Mouse (Mus musculus) liver, embryonic 13.5 days (tissue): ENCODE results near the gene 9230102O04Rik. TPM values are rescaled to one million over a fixed set of nuclear protein-coding genes. Genes with fewer than 3 reads are reported as not detected.
A peak's percentile ranks its signal among the peaks of the same experiment; 100 is the strongest.

Source experiments
- ATAC-seq: fragments of 200-750 bp; cut with Nextera tagmentation; 2 replicates; pipeline ENCODE4 v1.8.0; 2017; ENCODE audit warnings: low read depth, mild to moderate bottlenecking, moderate number of reproducible peaks, moderate library complexity
- DNase-seq: peaks from one replicate; pipeline ENCODE4 v3.0.0; 2022
- H3K27ac ChIP-seq: fragments of 300-500 bp; sonication (generic); 2 replicates; pipeline ENCODE4 v1.5.1; 2015; ENCODE audit warnings: moderate library complexity, mild to moderate bottlenecking, inconsistent platforms
- H3K27me3 ChIP-seq: fragments of 300-500 bp; sonication (generic); 2 replicates; pipeline ENCODE4 v1.6.1; 2015; ENCODE audit warnings: mild to moderate bottlenecking, inconsistent platforms
- H3K36me3 ChIP-seq: fragments of 300-500 bp; sonication (generic); 2 replicates; pipeline ENCODE4 v1.6.1; 2015; ENCODE audit warnings: mild to moderate bottlenecking, inconsistent platforms
- H3K4me1 ChIP-seq: fragments of 300-500 bp; sonication (generic); replicated peaks from 2 replicates; pipeline ENCODE4 v1.6.1; 2015; ENCODE audit warnings: inconsistent platforms
- H3K4me2 ChIP-seq: fragments of 300-500 bp; sonication (generic); 2 replicates; pipeline ENCODE4 v1.6.1; 2015; ENCODE audit warnings: inconsistent platforms, mild to moderate bottlenecking, moderate library complexity
- H3K4me3 ChIP-seq: fragments of 300-500 bp; sonication (generic); replicated peaks from 2 replicates; pipeline ENCODE4 v1.5.1; 2015; ENCODE audit warnings: mild to moderate bottlenecking, inconsistent platforms
- H3K9ac ChIP-seq: fragments of 300-500 bp; sonication (generic); 2 replicates; pipeline ENCODE4 v1.6.1; 2015; ENCODE audit warnings: mild to moderate bottlenecking, inconsistent platforms
- H3K9me3 ChIP-seq: fragments of 300-500 bp; sonication (generic); replicated peaks from 2 replicates; pipeline ENCODE4 v1.6.1; 2016; ENCODE audit warnings: inconsistent platforms
- WGBS: fragments of 180-500 bp; shearing (Covaris S2); methylation state at CpG from one replicate; pipeline ENCODE4 v1.1.7; 2015; ENCODE audit not compliant: insufficient replicate concordance; 5-methylcytosine and 5-hydroxymethylcytosine counted together
- polyA plus RNA-seq: library from polyadenylated mRNA; unstranded; fragments of >200 nt; fragmentation: Nextera tagmentation; extraction: Ambion mirVana; gene quantifications from 2 replicates; pipeline ENCODE4 v1.2.1, GENCODE M21; 2015

9230102O04Rik gene
- polyA plus RNA-seq, 1 experiment from 2014 or later = not detected

GRCm38 (mm10) chr2:9884533-9885216 lies 4.7 kb downstream of the 9230102O04Rik start:
- ATAC-seq (no peak), DNase-seq (no peak)
- H3K9me3 ChIP-seq = no peaks in the 10 kb centered on the region
- H3K9ac ChIP-seq = no peak overlapping the region
- H3K27ac ChIP-seq = no peak overlapping the region
- H3K4me2 ChIP-seq = peak overlapping the region; percentile 57
- H3K4me3 ChIP-seq = 0 out of 2 replicates have a peak overlapping the region, but pooled peaks have one; percentile 18
- WGBS = 14% methylated on average over 15 of the region's 15 CpGs
- peaks cover 100% of the 10 kb centered on the region for H3K27me3 ChIP-seq
- no peaks in the 10 kb centered on the region for H3K36me3 ChIP-seq
- peaks cover 25% of the 10 kb centered on the region for H3K4me1 ChIP-seq

- 3% methylated on average over 27 of the region's 27 CpGs for WGBS
- DNase-seq (no peak), ATAC-seq (no peak)
- Histone ChIP-seq H3K4me2 (peak overlapping the region; percentile 57), H3K27me3 (peaks cover 100% of the 10 kb centered on the region), H3K27ac (no peak overlapping the region), H3K9ac (no peak overlapping the region), H3K4me3 (peak overlapping the region; percentile 36; the same call in 1 of the 2 replicates), H3K9me3 (no peaks in the 10 kb centered on the region), H3K4me1 (peaks cover 19% of the 10 kb centered on the region), H3K36me3 (no peaks in the 10 kb centered on the region)
These were observed 5.4 kb downstream of the 9230102O04Rik start for GRCm38 (mm10) chr2:9883803-9884532.

GRCm38 (mm10) chr2:9882926-9883802 lies 6.2 kb downstream of the 9230102O04Rik start:
- Histone ChIP-seq H3K4me3 (peak overlapping the region; percentile 36), H3K9me3 (no peaks in the 10 kb centered on the region), H3K4me2 (peak overlapping the region; percentile 57), H3K4me1 (peaks cover 21% of the 10 kb centered on the region), H3K27ac (no peak overlapping the region), H3K27me3 (peaks cover 100% of the 10 kb centered on the region), H3K36me3 (no peaks in the 10 kb centered on the region), H3K9ac (no peak overlapping the region)
- DNase-seq (no peak), ATAC-seq (no peak)
- WGBS = 2% methylated on average over 43 of the region's 43 CpGs

GRCm38 (mm10) chr2:9882371-9882925 lies 6.9 kb downstream of the 9230102O04Rik start:
- Histone ChIP-seq H3K36me3 (no peaks in the 10 kb centered on the region), H3K4me2 (peak overlapping the region; percentile 57), H3K27me3 (peaks cover 100% of the 10 kb centered on the region), H3K4me3 (peak overlapping the region; percentile 36), H3K9me3 (no peaks in the 10 kb centered on the region), H3K9ac (no peak overlapping the region), H3K4me1 (peaks cover 26% of the 10 kb centered on the region), H3K27ac (no peak overlapping the region)
- DNase-seq (no peak), ATAC-seq (no peak)
- WGBS = under 1% methylated on average over 39 of the region's 39 CpGs

GRCm38 (mm10) chr2:9881611-9882023 lies 7.7 kb downstream of the 9230102O04Rik start:
- DNase-seq (no peak), ATAC-seq (no peak)
- Histone ChIP-seq H3K9ac (no peak overlapping the region), H3K27ac (no peak overlapping the region), H3K4me2 (peak overlapping the region; percentile 45), H3K9me3 (no peaks in the 10 kb centered on the region), H3K27me3 (peaks cover 100% of the 10 kb centered on the region), H3K4me3 (peak overlapping the region; percentile 27), H3K36me3 (no peaks in the 10 kb centered on the region), H3K4me1 (peaks cover 33% of the 10 kb centered on the region)
- 5% methylated on average over 13 of the region's 13 CpGs for WGBS

GRCm38 (mm10) chr2:9881051-9881591 lies 8.2 kb downstream of the 9230102O04Rik start, which contains the start of gene 4930412O13Rik:
TSS of gene 4930412O13Rik (plus strand) at chr2:9881252.
- Histone ChIP-seq H3K36me3 (no peaks in the 10 kb centered on the region), H3K27ac (no peak within 1 kb of the TSS), H3K9me3 (no peaks in the 10 kb centered on the region), H3K27me3 (peaks cover 100% of the 10 kb centered on the region), H3K9ac (no peak within 1 kb of the TSS), H3K4me1 (peaks cover 33% of the 10 kb centered on the region), H3K4me2 (peak within 1 kb of the TSS; percentile 74), H3K4me3 (peak within 1 kb of the TSS; percentile 36)
- ATAC-seq (no peak), DNase-seq (no peak)
- WGBS = 1% methylated on average over 35 of the region's 35 CpGs

- H3K4me3 ChIP-seq = peak overlapping the region; percentile 6; the same call in 1 of the 2 replicates
- 5% methylated on average over 11 of the region's 11 CpGs for WGBS
- peaks cover 35% of the 10 kb centered on the region for H3K4me1 ChIP-seq
- peaks cover 100% of the 10 kb centered on the region for H3K27me3 ChIP-seq
- no peaks in the 10 kb centered on the region for H3K36me3 ChIP-seq
- H3K9ac ChIP-seq = no peak overlapping the region
- no peak for DNase-seq
- no peak overlapping the region for H3K27ac ChIP-seq
- H3K4me2 ChIP-seq = peak overlapping the region; percentile 74
- no peak for ATAC-seq
- H3K9me3 ChIP-seq = no peaks in the 10 kb centered on the region
These were observed 9.1 kb downstream of the 9230102O04Rik start for GRCm38 (mm10) chr2:9880271-9880670.

GRCm38 (mm10) chr2:9879493-9879892 lies 9.8 kb downstream of the 9230102O04Rik start:
- H3K4me2 ChIP-seq = peak overlapping the region; percentile 74
- peaks cover 38% of the 10 kb centered on the region for H3K4me1 ChIP-seq
- H3K9me3 ChIP-seq = no peaks in the 10 kb centered on the region
- no peaks in the 10 kb centered on the region for H3K36me3 ChIP-seq
- under 1% methylated on average over 21 of the region's 21 CpGs for WGBS
- H3K9ac ChIP-seq = 0 out of 2 replicates have a peak overlapping the region, but pooled peaks have one; percentile 33
- H3K27ac ChIP-seq = no peak overlapping the region
- DNase-seq = peak; percentile 73
- H3K27me3 ChIP-seq = peaks cover 100% of the 10 kb centered on the region
- H3K4me3 ChIP-seq = peak overlapping the region; percentile 58
- ATAC-seq = peak; percentile 85

- ATAC-seq = peak; percentile 25
- under 1% methylated on average over 22 of the region's 22 CpGs for WGBS
- peak overlapping the region; percentile 33; the same call in 1 of the 2 replicates for H3K9ac ChIP-seq
- no peak overlapping the region for H3K27ac ChIP-seq
- H3K4me1 ChIP-seq = peaks cover 34% of the 10 kb centered on the region
- H3K27me3 ChIP-seq = peaks cover 100% of the 10 kb centered on the region
- peak overlapping the region; percentile 74 for H3K4me2 ChIP-seq
- peak overlapping the region; percentile 58 for H3K4me3 ChIP-seq
- no peak for DNase-seq
- no peaks in the 10 kb centered on the region for H3K9me3 ChIP-seq
- H3K36me3 ChIP-seq = no peaks in the 10 kb centered on the region
These were observed 10.2 kb downstream of the 9230102O04Rik start for GRCm38 (mm10) chr2:9879092-9879491.

GRCm38 (mm10) chr2:9878564-9879081 lies 10.7 kb downstream of the 9230102O04Rik start:
- Histone ChIP-seq H3K9me3 (no peaks in the 10 kb centered on the region), H3K4me2 (peak overlapping the region; percentile 74), H3K36me3 (no peaks in the 10 kb centered on the region), H3K27me3 (peaks cover 100% of the 10 kb centered on the region), H3K4me3 (peak overlapping the region; percentile 58), H3K27ac (peak overlapping the region; percentile 68), H3K4me1 (peaks cover 32% of the 10 kb centered on the region), H3K9ac (peak overlapping the region; percentile 49; the same call in 1 of the 2 replicates)
- DNase-seq (no peak), ATAC-seq (peak; percentile 27; the same call in 1 of the 2 replicates)
- under 1% methylated on average over 33 of the region's 33 CpGs for WGBS
